Comparison of ENCODE assay signal across 12 mouse cellular contexts in the genomic region with DNA sequence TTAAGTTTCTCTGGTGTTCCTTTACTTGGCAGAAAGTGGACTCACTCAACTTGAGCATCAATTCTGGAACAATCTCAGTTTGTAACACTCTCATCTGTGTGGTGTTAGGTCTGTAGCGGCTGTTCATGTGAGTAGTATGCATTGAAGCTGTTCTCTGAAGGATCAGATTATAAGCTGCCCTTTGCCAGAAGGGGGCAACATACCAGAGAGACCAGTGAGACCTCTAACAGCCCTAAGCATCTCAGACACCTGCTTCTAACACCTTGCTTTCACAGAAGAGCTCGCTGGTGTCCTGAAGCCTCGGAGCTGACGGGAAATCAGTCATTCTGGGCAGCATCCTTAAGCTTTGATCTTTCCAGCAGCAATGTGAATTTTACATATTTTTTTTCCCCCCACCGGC. TPM values are rescaled to one million over a fixed set of nuclear protein-coding genes. Genes with fewer than 3 reads are reported as not detected.
DNase-seq lines count a peak whose midpoint lies in the region.
"Had no signal": no experiment of that assay in that cellular context is flagged by ENCODE, and none has a peak within 500 bp of the region (broad histone marks: within the 10 kb centered on the region; RNA-seq: fewer than 3 reads in every experiment).

No protein-coding gene starts in this region.

- intact Hi-C loops in gastrocnemius, postnatal 14 days (cut with DNase I; ENCODE audit: low total_unique reads) = loop anchor here (10.0 kb wide), 1 partner anchor 115 kb away; no protein-coding TSS in a partner anchor

- DNase-seq in embryo, embryonic 11 days = peak; percentile 8
- no peak for DNase-seq in embryo, embryonic 10.5 days (ENCODE audit: low spot score)
- peak; percentile 4 for DNase-seq in lung, postnatal 36 days
- DNase-seq in lung, adult 18-20 months = no peak
- peak; percentile 35 for DNase-seq in induced T-regulatory cell, adult 2 months (ENCODE audit: low read depth)
- DNase-seq in thymus, postnatal 36 days = peak; percentile 7 to 9
- DNase-seq in gastrocnemius, postnatal 14 days = no peak
- no peak for DNase-seq in right cerebral cortex, adult 2 months (ENCODE audit: low spot score in 2 of 2)
- DNase-seq: cerebellum, adult 9-10 months; heart, postnatal 10 days; kidney, postnatal 25 days; right cerebral cortex, postnatal 25 days had no signal

RNA-seq across cellular contexts. Expression of gene 1700010I14Rik, which starts 42.0 kb away (rescaled TPM):
- total RNA-seq in gastrocnemius, postnatal 14 days (2021) = under 1 TPM; 0.22 to 0.33 TPM

Comparison
In these comparisons a context has a peak if more than half of its experiments do, and no peak if none do; other contexts are left out.
1. DNase-seq: peak in embryo, embryonic 11 days (single experiment), lung, postnatal 36 days (single experiment), induced T-regulatory cell, adult 2 months (single experiment) and thymus, postnatal 36 days (2 of 2); none in embryo, embryonic 10.5 days (single experiment), lung, adult 18-20 months (0 of 2), gastrocnemius, postnatal 14 days (single experiment) and right cerebral cortex, adult 2 months (0 of 2).